Mouse (Mus musculus): ENCODE data around the gene Glrx5. TPM values are rescaled to one million over a fixed set of nuclear protein-coding genes. Genes with fewer than 3 reads are reported as not detected.

Gene Glrx5
- total and polyA plus RNA-seq, 3 experiments = 108 to 291 TPM; not detected in 1

- H3K79me2 ChIP-seq (ENCODE audit: control insufficient read depth, insufficient read depth, low read length, poor library complexity) = no peaks in the 10 kb centered on the region
- no peaks in the 10 kb centered on the region for H3K27me3 ChIP-seq (ENCODE audit: control insufficient read depth in 1 of 2, insufficient read depth in 2 of 2, low read length in 2 of 2)
- TF ChIP-seq MAZ (IDR thresholded peaks at IDR 0.05; ENCODE audit: low read depth, low read length) (no peak), CHD2 (IDR thresholded peaks at IDR 0.05; ENCODE audit: low read length) (no peak), E2F4 (IDR thresholded peaks at IDR 0.05; ENCODE audit: borderline replicate concordance, low read depth, low read length) (no peak), MYB (IDR thresholded peaks at IDR 0.05; ENCODE audit: low read depth, low read length) (no peak), MEF2A (IDR thresholded peaks at IDR 0.05; ENCODE audit: extremely low read depth, insufficient replicate concordance, low read depth, low read length, poor library complexity, severe bottlenecking) (no peak), SMC3 (IDR thresholded peaks at IDR 0.05; ENCODE audit: low read depth, low read length) (no peak), CTCF (IDR thresholded peaks at IDR 0.05 in 2 of 3, conservative IDR thresholded peaks at IDR 0.05 in 1 of 3; ENCODE audit: control insufficient read depth in 1 of 3, insufficient read depth in 1 of 3, low read depth in 2 of 3, low read length in 3 of 3, poor library complexity in 1 of 3, severe bottlenecking in 1 of 3) (no peak), NRF1 (IDR thresholded peaks at IDR 0.05; ENCODE audit: insufficient read depth, low read depth, low read length, poor library complexity, severe bottlenecking) (no peak), MAX (IDR thresholded peaks at IDR 0.05; ENCODE audit: low read length) (no peak), TAL1 (IDR thresholded peaks at IDR 0.05; ENCODE audit: low read length) (no peak), ELF1 (IDR thresholded peaks at IDR 0.05; ENCODE audit: low read depth, low read length) (no peak), TBP (IDR thresholded peaks at IDR 0.05; ENCODE audit: low read depth, low read length) (no peak)
- H3K9me3 ChIP-seq (replicated peaks; ENCODE audit: insufficient read depth, low read length) = no peaks in the 10 kb centered on the region
- no peak overlapping the region for H3K4me3 ChIP-seq (ENCODE audit: control insufficient read depth in 1 of 2, insufficient read depth in 1 of 2, low read depth in 2 of 2, low read length in 2 of 2)
- no peaks in the 10 kb centered on the region for H3K4me1 ChIP-seq (ENCODE audit: control insufficient read depth in 1 of 2, insufficient read depth in 2 of 2, low read length in 2 of 2)
- H3K27ac ChIP-seq (ENCODE audit: control insufficient read depth, low read depth, low read length) = no peak overlapping the region
- H3K9ac ChIP-seq (ENCODE audit: control insufficient read depth, low read depth, low read length, poor library complexity, severe bottlenecking) = no peak overlapping the region
- no peaks in the 10 kb centered on the region for H3K36me3 ChIP-seq (ENCODE audit: control insufficient read depth in 1 of 2, insufficient read depth in 2 of 2, low read length in 2 of 2)
- DNase-seq (ENCODE audit: low read depth, low spot score) = no peak
These were observed 52.3 kb downstream of the Glrx5 start for GRCm38 (mm10) chr12:105084816-105085215.

- H3K27me3 ChIP-seq (ENCODE audit: control insufficient read depth in 1 of 2, insufficient read depth in 2 of 2, low read length in 2 of 2) = no peaks in the 10 kb centered on the region
- no peaks in the 10 kb centered on the region for H3K9me3 ChIP-seq (replicated peaks; ENCODE audit: insufficient read depth, low read length)
- TF ChIP-seq ZKSCAN1 (IDR thresholded peaks at IDR 0.05; ENCODE audit: low read depth, low read length) (no peak), SIN3A (IDR thresholded peaks at IDR 0.05; ENCODE audit: low read length) (no peak), TBP (IDR thresholded peaks at IDR 0.05; ENCODE audit: low read depth, low read length) (no peak), MYB (IDR thresholded peaks at IDR 0.05; ENCODE audit: low read depth, low read length) (no peak), MEF2A (IDR thresholded peaks at IDR 0.05; ENCODE audit: extremely low read depth, insufficient replicate concordance, low read depth, low read length, poor library complexity, severe bottlenecking) (no peak), JUND (IDR thresholded peaks at IDR 0.05; ENCODE audit: low read depth, low read length) (no peak), EP300 (IDR thresholded peaks at IDR 0.05; ENCODE audit: low read depth in 1 of 2, low read length in 2 of 2) (no peak), E2F4 (IDR thresholded peaks at IDR 0.05; ENCODE audit: borderline replicate concordance, low read depth, low read length) (no peak), ZNF384 (IDR thresholded peaks at IDR 0.05; ENCODE audit: low read depth, low read length) (no peak), BHLHE40 (IDR thresholded peaks at IDR 0.05; ENCODE audit: borderline replicate concordance, low read depth, low read length) (no peak), POLR2A (IDR thresholded peaks at IDR 0.05; ENCODE audit: control insufficient read depth in 1 of 2, insufficient read depth in 1 of 2, low read depth in 1 of 2, low read length in 2 of 2, poor library complexity in 1 of 2) (no peak), NRF1 (IDR thresholded peaks at IDR 0.05; ENCODE audit: insufficient read depth, low read depth, low read length, poor library complexity, severe bottlenecking) (no peak)
- H3K27ac ChIP-seq (ENCODE audit: control insufficient read depth, low read depth, low read length) = no peak overlapping the region
- no peaks in the 10 kb centered on the region for H3K79me2 ChIP-seq (ENCODE audit: control insufficient read depth, insufficient read depth, low read length, poor library complexity)
- H3K4me1 ChIP-seq (ENCODE audit: control insufficient read depth in 1 of 2, insufficient read depth in 2 of 2, low read length in 2 of 2) = no peaks in the 10 kb centered on the region
- DNase-seq (ENCODE audit: low read depth, low spot score) = no peak
- H3K36me3 ChIP-seq (ENCODE audit: control insufficient read depth in 1 of 2, insufficient read depth in 2 of 2, low read length in 2 of 2) = no peaks in the 10 kb centered on the region
- H3K9ac ChIP-seq (ENCODE audit: control insufficient read depth, low read depth, low read length, poor library complexity, severe bottlenecking) = no peak overlapping the region
- H3K4me3 ChIP-seq (ENCODE audit: control insufficient read depth in 1 of 2, insufficient read depth in 1 of 2, low read depth in 2 of 2, low read length in 2 of 2) = no peak overlapping the region
These were observed 52.8 kb downstream of the Glrx5 start for GRCm38 (mm10) chr12:105085296-105085695.
